In genomic region chr11:4134400-4134799, GRCm38 (mm10) we compare ENCODE assay signal across 7 mouse cellular contexts. TPM values are rescaled to one million over a fixed set of nuclear protein-coding genes. Genes with fewer than 3 reads are reported as not detected.
DNase-seq lines count a peak whose midpoint lies in the region; ATAC-seq and TF ChIP-seq lines count a peak whose summit lies in the region.

No protein-coding gene starts in this region.

- H3K4me2 ChIP-seq in embryonic facial prominence, embryonic 15.5 days (replicated peaks), result 0 out of 2 replicates have a peak overlapping the region, but pooled peaks have one; percentile 67
- H3K4me2 ChIP-seq in limb, embryonic 12.5 days, result peak overlapping the region; percentile 84; the same call in 1 of the 2 replicates
- peak overlapping the region; percentile 66; the same call in 1 of the 2 replicates for H3K4me2 ChIP-seq in neural tube, embryonic 14.5 days (ENCODE audit: low read depth, low read length)

- H3K36me3 ChIP-seq in embryonic facial prominence, embryonic 15.5 days, result peaks cover 9% of the 10 kb centered on the region
- H3K36me3 ChIP-seq in limb, embryonic 12.5 days, result peaks cover 29% of the 10 kb centered on the region
- peaks cover 5% of the 10 kb centered on the region; the same call in 1 of the 2 replicates for H3K36me3 ChIP-seq in neural tube, embryonic 14.5 days (ENCODE audit: control insufficient read depth, insufficient read depth, low read length)

- H3K27ac ChIP-seq in left cerebral cortex, adult 2 months, result peak overlapping the region; percentile 44
- H3K27ac ChIP-seq in embryonic facial prominence, embryonic 15.5 days (replicated peaks), result no peak overlapping the region
- H3K27ac ChIP-seq in limb, embryonic 12.5 days, result no peak overlapping the region
- H3K27ac ChIP-seq in neural tube, embryonic 14.5 days (ENCODE audit: low read depth, low read length), result no peak overlapping the region

- no peaks in the 10 kb centered on the region for H3K27me3 ChIP-seq in embryonic facial prominence, embryonic 15.5 days
- no peaks in the 10 kb centered on the region for H3K27me3 ChIP-seq in limb, embryonic 12.5 days
- no peaks in the 10 kb centered on the region for H3K27me3 ChIP-seq in neural tube, embryonic 14.5 days (ENCODE audit: control insufficient read depth, insufficient read depth, low read length)

- intact Hi-C loops in left cerebral cortex, adult 2 months (cut with DNase I), result no loop called here

- no peak for ATAC-seq in embryonic facial prominence, embryonic 15.5 days (ENCODE audit: insufficient number of reproducible peaks, low FRiP score, low TSS enrichment, low read depth)
- ATAC-seq in limb, embryonic 12.5 days (ENCODE audit: insufficient number of reproducible peaks, insufficient read depth, low FRiP score, low TSS enrichment, low read depth), result 0 out of 2 replicates have a peak, but pooled peaks have one; percentile 15
- ATAC-seq in neural tube, embryonic 14.5 days (ENCODE audit: low read depth), result no peak; the same call in 1 of the 2 replicates
- ATAC-seq in cerebellum, adult (ENCODE audit: insufficient number of reproducible peaks, low FRiP score, low TSS enrichment), result no peak
- no peak for ATAC-seq in megakaryocyte-erythroid progenitor cell, adult 5-6 weeks (replicated peaks; ENCODE audit: low FRiP score, low TSS enrichment, poor library complexity, severe bottlenecking)

- H3K4me1 ChIP-seq in embryonic facial prominence, embryonic 15.5 days, result peaks cover 22% of the 10 kb centered on the region
- H3K4me1 ChIP-seq in limb, embryonic 12.5 days (replicated peaks), result peaks cover 13% of the 10 kb centered on the region
- peaks cover 19% of the 10 kb centered on the region for H3K4me1 ChIP-seq in neural tube, embryonic 14.5 days (ENCODE audit: control insufficient read depth, insufficient read depth, low read length)

- no peak overlapping the region for H3K9ac ChIP-seq in embryonic facial prominence, embryonic 15.5 days
- H3K9ac ChIP-seq in limb, embryonic 12.5 days (replicated peaks), result no peak overlapping the region
- H3K9ac ChIP-seq in neural tube, embryonic 14.5 days (replicated peaks; ENCODE audit: low read depth, low read length), result no peak overlapping the region

- 56% methylated on average over 6 of the region's 6 CpGs for WGBS in embryonic facial prominence, embryonic 15.5 days
- 54% methylated on average over 6 of the region's 6 CpGs for WGBS in limb, embryonic 12.5 days
- 65% methylated on average over 6 of the region's 6 CpGs for WGBS in neural tube, embryonic 14.5 days

- peak overlapping the region; percentile 78 for H3K4me3 ChIP-seq in left cerebral cortex, adult 2 months
- peak overlapping the region; percentile 85; the same call in 1 of the 2 replicates for H3K4me3 ChIP-seq in embryonic facial prominence, embryonic 15.5 days (replicated peaks)
- H3K4me3 ChIP-seq in limb, embryonic 12.5 days (replicated peaks), result peak overlapping the region; percentile 83; the same call in 1 of the 2 replicates
- H3K4me3 ChIP-seq in neural tube, embryonic 14.5 days (ENCODE audit: low read depth, low read length), result no peak overlapping the region

- no peaks in the 10 kb centered on the region for H3K9me3 ChIP-seq in embryonic facial prominence, embryonic 15.5 days (replicated peaks)
- peaks cover 5% of the 10 kb centered on the region; the same call in 1 of the 2 replicates for H3K9me3 ChIP-seq in limb, embryonic 12.5 days
- no peaks in the 10 kb centered on the region for H3K9me3 ChIP-seq in neural tube, embryonic 14.5 days (ENCODE audit: control insufficient read depth, low read length)

- no peak for DNase-seq in left cerebral cortex, adult 2 months (ENCODE audit: extremely low spot score in 1 of 2, low spot score in 2 of 2)
- no peak for DNase-seq in left cerebral cortex, adult 8-10 months (ENCODE audit: low spot score in 2 of 2)

- TF ChIP-seq CTCF in left cerebral cortex, adult 2 months (IDR thresholded peaks at IDR 0.05), result no peak

RNA-seq across cellular contexts. Expression of gene Rnf215, which starts 0.6 kb away (rescaled TPM):
- 10 to 100 TPM; 32.1 to 32.6 TPM for total RNA-seq in left cerebral cortex, adult 2 months (2021)
- 10 to 100 TPM; 24.8 to 35.0 (median 31.1) TPM for total RNA-seq in left cerebral cortex, adult 8-10 months (2022)
- 38.2 and 39.7 TPM in 2 replicates for polyA plus RNA-seq in embryonic facial prominence, embryonic 15.5 days (2015; fragmentation: Nextera tagmentation; extraction: Ambion mirVana)
- polyA plus RNA-seq in limb, embryonic 12.5 days (2016; fragmentation: Nextera tagmentation; extraction: Ambion mirVana), result 36.6 and 39.5 TPM in 2 replicates
- polyA plus RNA-seq in neural tube, embryonic 14.5 days (2014; fragmentation: Nextera tagmentation; extraction: Ambion mirVana), result 51.0 and 53.3 TPM in 2 replicates
- 6.6 and 8.0 TPM in 2 replicates for total RNA-seq in megakaryocyte-erythroid progenitor cell, adult 5-6 weeks (2014; fragmentation: Nextera tagmentation)
- total RNA-seq in megakaryocyte-erythroid progenitor cell, adult 5-6 weeks (2017), result 3.4 and 5.8 TPM in 2 replicates

RNA-seq across cellular contexts. Expression of gene Sec14l2, which starts 11.2 kb away (rescaled TPM):
- 10 to 100 TPM; 37.7 to 45.2 TPM for total RNA-seq in left cerebral cortex, adult 2 months (2021)
- total RNA-seq in left cerebral cortex, adult 8-10 months (2022), result 10 to 100 TPM; 35.3 to 36.8 (median 36.4) TPM
- 3.8 and 4.7 TPM in 2 replicates for polyA plus RNA-seq in embryonic facial prominence, embryonic 15.5 days (2015; fragmentation: Nextera tagmentation; extraction: Ambion mirVana)
- polyA plus RNA-seq in limb, embryonic 12.5 days (2016; fragmentation: Nextera tagmentation; extraction: Ambion mirVana), result 3.2 and 3.3 TPM in 2 replicates
- 3.9 and 5.0 TPM in 2 replicates for polyA plus RNA-seq in neural tube, embryonic 14.5 days (2014; fragmentation: Nextera tagmentation; extraction: Ambion mirVana)
- total RNA-seq in megakaryocyte-erythroid progenitor cell, adult 5-6 weeks (2014; fragmentation: Nextera tagmentation), result 17.5 and 26.8 TPM in 2 replicates
- total RNA-seq in megakaryocyte-erythroid progenitor cell, adult 5-6 weeks (2017), result 4.5 and 22.5 TPM in 2 replicates

RNA-seq across cellular contexts. Expression of gene Ccdc157, which starts 25.7 kb away (rescaled TPM):
- 10 to 100 TPM; 16.4 to 17.9 TPM for total RNA-seq in left cerebral cortex, adult 2 months (2021)
- total RNA-seq in left cerebral cortex, adult 8-10 months (2022), result 10 to 100 TPM; 19.3 to 21.1 (median 19.9) TPM
- 14.4 and 16.6 TPM in 2 replicates for polyA plus RNA-seq in embryonic facial prominence, embryonic 15.5 days (2015; fragmentation: Nextera tagmentation; extraction: Ambion mirVana)
- 9.4 and 10.1 TPM in 2 replicates for polyA plus RNA-seq in limb, embryonic 12.5 days (2016; fragmentation: Nextera tagmentation; extraction: Ambion mirVana)
- polyA plus RNA-seq in neural tube, embryonic 14.5 days (2014; fragmentation: Nextera tagmentation; extraction: Ambion mirVana), result 5.8 and 6.7 TPM in 2 replicates
- total RNA-seq in megakaryocyte-erythroid progenitor cell, adult 5-6 weeks (2014; fragmentation: Nextera tagmentation), result 0.48 and 2.6 TPM in 2 replicates
- 0.80 and 2.9 TPM in 2 replicates for total RNA-seq in megakaryocyte-erythroid progenitor cell, adult 5-6 weeks (2017)

RNA-seq across cellular contexts. Expression of gene Sf3a1, which starts 25.8 kb away (rescaled TPM):
- total RNA-seq in left cerebral cortex, adult 2 months (2021), result 10 to 100 TPM; 63.8 to 67.4 TPM
- total RNA-seq in left cerebral cortex, adult 8-10 months (2022), result 10 to 100 TPM; 57.1 to 70.2 (median 61.6) TPM
- polyA plus RNA-seq in embryonic facial prominence, embryonic 15.5 days (2015; fragmentation: Nextera tagmentation; extraction: Ambion mirVana), result 50.5 and 57.7 TPM in 2 replicates
- polyA plus RNA-seq in limb, embryonic 12.5 days (2016; fragmentation: Nextera tagmentation; extraction: Ambion mirVana), result 71.4 and 78.8 TPM in 2 replicates
- polyA plus RNA-seq in neural tube, embryonic 14.5 days (2014; fragmentation: Nextera tagmentation; extraction: Ambion mirVana), result 53.0 and 56.6 TPM in 2 replicates
- 74.9 and 93.2 TPM in 2 replicates for total RNA-seq in megakaryocyte-erythroid progenitor cell, adult 5-6 weeks (2014; fragmentation: Nextera tagmentation)
- 42.5 and 64.9 TPM in 2 replicates for total RNA-seq in megakaryocyte-erythroid progenitor cell, adult 5-6 weeks (2017)

RNA-seq across cellular contexts. Expression of gene Mtfp1, which starts 39.2 kb away (rescaled TPM):
- 100 to 1,000 TPM in 1 of 2 experiments, 10 to 100 TPM in 1; 91.0 to 101 TPM for total RNA-seq in left cerebral cortex, adult 2 months (2021)
- 10 to 100 TPM; 67.7 to 84.0 (median 72.4) TPM for total RNA-seq in left cerebral cortex, adult 8-10 months (2022)
- polyA plus RNA-seq in embryonic facial prominence, embryonic 15.5 days (2015; fragmentation: Nextera tagmentation; extraction: Ambion mirVana), result 5.6 and 5.9 TPM in 2 replicates
- polyA plus RNA-seq in limb, embryonic 12.5 days (2016; fragmentation: Nextera tagmentation; extraction: Ambion mirVana), result 8.7 TPM in 2 replicates
- polyA plus RNA-seq in neural tube, embryonic 14.5 days (2014; fragmentation: Nextera tagmentation; extraction: Ambion mirVana), result 8.4 and 12.3 TPM in 2 replicates
- total RNA-seq in megakaryocyte-erythroid progenitor cell, adult 5-6 weeks (2014; fragmentation: Nextera tagmentation), result 39.6 and 47.8 TPM in 2 replicates
- total RNA-seq in megakaryocyte-erythroid progenitor cell, adult 5-6 weeks (2017), result 26.3 and 31.4 TPM in 2 replicates

Comparison
In these comparisons a context has a peak if more than half of its experiments do, and no peak if none do; other contexts are left out.
1. RNA of gene Ccdc157, which starts 25.7 kb away (total RNA-seq): 19.3 to 21.1 TPM in left cerebral cortex, adult 8-10 months and 16.4 to 17.9 TPM in left cerebral cortex, adult 2 months; 0.48 to 2.9 TPM in megakaryocyte-erythroid progenitor cell, adult 5-6 weeks; every median in the first group is over 4 times any median in the second.
2. Peak in every context shown above with its lines, with median percentiles within 50 percentile points of each other: H3K4me2 ChIP-seq.